Mouse (Mus musculus) forelimb bud, embryonic 11.5 days (tissue): ENCODE measurements around the gene Cks1b.

Source experiments
- DNase-seq: peaks from one replicate; pipeline ENCODE4 v3.0.0-alpha.2; 2012; ENCODE audit warnings: low read depth, low spot score

Cks1b gene

DNA sequence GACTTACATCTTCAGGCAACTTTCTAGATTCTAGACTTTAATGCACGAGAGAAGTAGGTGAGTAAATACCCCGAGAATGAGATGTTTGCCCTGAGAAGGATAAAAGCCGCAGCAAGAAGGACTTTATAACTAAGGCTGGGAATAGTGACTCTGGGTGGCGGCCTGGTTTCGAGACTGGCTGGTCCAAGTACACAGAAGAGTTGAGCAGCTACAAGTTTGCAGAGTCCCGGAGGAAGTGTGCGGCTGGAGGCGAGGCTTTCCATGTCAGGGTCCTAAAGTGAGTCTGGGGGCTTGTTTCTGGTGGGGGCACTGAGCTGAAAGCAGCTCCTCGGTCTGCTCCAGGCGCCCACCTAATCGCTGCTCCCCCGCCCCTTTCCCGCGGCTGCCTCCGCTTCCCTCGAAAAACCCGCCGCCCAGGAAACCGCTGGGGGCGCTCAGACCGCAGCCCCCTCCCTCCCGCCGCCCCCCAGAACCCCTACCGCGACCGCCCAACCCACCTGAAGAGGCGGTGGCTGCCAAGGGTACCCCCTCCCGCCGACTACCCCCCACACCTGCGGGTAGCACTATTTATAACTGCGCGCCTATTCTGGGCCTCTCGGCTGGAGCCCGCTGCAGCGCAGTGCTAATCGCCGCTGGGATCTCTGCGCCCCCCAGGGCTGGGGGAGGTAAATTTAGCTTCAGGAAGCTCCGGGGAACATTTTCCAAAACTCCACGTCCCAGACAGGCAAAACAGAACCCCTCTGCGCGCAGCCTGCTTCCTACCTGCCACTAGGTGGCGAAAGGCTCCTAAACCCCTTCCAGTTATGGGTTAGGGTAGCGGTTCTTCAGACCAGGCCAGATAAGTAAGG lies 22.2 kb downstream of the Cks1b start:
- DNase-seq, result peak; percentile 81

- no peak for DNase-seq
Measured at GRCm38 (mm10) chr3:89395419-89395805, 22.8 kb downstream of the Cks1b start.

DNA sequence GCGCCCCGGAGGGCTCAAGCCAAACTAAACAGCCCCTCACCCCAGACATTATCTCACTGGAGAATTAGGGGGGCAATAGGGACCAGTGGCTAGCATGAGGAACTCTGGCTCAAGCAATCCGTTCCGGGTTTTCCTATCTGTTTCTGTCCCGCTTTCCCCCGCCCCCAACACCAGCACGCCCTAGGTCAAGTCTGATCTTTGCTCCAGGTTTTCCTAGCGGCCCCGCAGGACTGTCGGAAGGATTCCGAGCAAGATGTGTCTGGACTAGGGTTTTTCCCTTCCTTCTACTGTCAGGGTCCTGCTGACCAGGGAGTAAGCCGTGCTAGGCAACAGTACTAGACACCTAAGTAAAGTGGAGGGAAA lies 23.3 kb downstream of the Cks1b start:
- DNase-seq, result peak; percentile 81

GRCm38 (mm10) chr3:89394006-89394893 lies 23.9 kb downstream of the Cks1b start, which contains the start of gene Zbtb7b:
Gene Zbtb7b (minus strand): TSS chr3:89394776.
- peak; percentile 49 for DNase-seq

GRCm38 (mm10) chr3:89393605-89394004 lies 24.6 kb downstream of the Cks1b start:
- peak; percentile 94 for DNase-seq

- no peak for DNase-seq
Measured at GRCm38 (mm10) chr3:89392871-89393311, 25.3 kb downstream of the Cks1b start.

DNA sequence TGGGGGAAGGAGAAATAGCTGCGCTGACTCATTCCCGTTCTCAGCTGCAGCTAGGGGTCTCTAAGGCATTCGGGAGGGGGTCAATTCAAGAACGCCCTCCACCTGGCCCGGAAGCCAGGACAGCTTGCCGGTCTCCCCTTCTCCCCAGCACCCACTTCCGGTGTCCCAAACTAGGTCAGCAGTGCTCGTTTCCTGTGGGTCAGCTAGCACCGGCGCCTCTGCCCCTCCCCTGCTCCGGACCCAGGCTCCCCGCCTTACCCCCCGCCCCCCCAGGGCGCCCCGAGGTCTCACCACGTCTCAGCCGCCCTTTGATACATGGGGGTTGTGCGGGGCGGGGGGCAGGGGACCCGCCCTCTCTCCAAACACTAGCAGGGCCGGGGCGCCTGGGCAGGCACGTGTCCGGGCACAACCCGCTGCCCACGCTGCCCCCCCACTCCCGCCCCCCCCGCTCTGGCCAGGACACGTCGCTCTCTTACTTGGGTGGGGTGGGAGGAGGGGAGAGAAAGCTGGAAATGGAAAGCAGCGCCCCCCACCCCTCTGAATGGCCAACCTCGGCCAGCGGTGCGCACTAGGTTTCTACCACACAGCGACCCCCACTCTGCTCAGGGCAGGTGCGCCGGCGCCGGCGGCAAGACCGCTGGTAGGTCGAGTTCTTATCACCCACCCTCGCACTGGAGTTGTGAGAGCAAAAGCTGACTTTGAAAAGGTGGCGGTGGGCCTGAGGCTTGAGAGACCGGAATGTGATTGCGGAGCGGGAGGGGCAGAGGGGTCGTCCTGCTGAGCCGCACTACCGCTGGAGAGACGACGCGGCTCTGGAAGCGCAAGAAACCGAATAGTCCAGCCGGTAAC lies 26.3 kb downstream of the Cks1b start:
- no peak for DNase-seq

DNA sequence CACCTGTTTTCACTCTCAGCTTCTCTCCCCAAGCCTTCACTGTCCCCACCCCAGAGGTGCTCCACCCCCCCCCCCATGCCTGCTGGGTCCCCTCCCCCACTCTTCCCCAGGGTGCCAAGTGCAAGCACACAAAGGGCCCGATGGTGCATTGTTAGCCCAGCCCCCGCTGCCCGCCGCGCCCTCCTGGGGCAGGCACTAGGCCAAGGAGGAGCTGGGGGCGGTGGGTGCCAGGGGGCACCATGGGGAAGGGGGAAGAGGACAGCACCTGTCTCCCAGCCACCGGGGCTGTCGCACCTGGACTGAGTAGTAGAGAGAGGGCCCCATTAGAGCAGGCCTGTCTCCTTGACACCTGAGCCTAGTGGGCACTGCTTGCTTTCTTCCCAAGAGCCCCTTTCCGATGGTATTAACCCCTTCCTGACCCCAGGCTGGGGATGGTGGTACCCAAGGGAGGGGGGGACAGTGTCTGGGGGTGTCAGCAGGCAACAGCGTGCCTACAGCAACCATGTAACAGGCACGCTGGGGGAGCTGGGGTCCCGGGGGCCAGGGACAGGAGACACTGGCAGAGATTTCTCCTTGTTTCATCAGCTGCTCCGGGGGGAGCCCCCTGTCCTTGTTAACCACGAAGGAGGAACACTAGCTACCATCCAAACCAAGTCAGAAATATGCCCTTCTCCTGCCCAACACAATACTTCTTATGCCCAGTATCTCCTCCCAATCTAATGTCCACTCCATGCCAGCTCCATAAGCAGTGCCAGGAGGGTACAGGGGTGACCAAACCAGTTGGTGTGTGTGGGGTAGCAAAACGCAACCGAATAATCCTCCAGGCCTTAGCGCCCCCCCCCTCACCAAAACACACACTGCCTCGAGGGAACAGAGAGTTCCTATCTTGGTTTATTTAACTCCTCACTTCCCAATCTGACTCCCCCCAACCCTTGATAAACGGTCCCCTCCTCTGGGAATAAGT lies 27.2 kb downstream of the Cks1b start:
- no peak for DNase-seq

DNA sequence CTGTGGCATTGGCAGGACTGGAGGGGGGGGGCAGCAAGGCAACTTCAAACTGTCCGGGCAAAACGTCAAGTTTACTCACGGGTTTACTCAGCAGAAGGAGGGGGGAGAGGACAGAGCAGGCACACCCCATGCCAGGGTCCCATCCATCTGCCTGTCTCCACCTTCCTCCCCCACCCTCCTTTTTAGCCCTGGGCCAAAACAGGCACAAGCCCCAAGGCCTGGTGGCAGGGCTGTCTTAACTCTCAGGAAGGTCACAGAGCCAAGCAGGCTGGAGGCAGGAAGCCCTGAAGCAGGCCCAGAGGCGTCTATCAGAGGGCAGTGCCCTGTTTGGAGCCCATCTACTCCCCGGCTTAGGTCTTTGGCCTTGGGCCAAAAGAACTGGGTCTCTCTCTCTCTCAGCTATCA lies 28.1 kb downstream of the Cks1b start:
- DNase-seq, result no peak

- no peak for DNase-seq
Measured at GRCm38 (mm10) chr3:89388901-89389740, 29.1 kb downstream of the Cks1b start.

DNA sequence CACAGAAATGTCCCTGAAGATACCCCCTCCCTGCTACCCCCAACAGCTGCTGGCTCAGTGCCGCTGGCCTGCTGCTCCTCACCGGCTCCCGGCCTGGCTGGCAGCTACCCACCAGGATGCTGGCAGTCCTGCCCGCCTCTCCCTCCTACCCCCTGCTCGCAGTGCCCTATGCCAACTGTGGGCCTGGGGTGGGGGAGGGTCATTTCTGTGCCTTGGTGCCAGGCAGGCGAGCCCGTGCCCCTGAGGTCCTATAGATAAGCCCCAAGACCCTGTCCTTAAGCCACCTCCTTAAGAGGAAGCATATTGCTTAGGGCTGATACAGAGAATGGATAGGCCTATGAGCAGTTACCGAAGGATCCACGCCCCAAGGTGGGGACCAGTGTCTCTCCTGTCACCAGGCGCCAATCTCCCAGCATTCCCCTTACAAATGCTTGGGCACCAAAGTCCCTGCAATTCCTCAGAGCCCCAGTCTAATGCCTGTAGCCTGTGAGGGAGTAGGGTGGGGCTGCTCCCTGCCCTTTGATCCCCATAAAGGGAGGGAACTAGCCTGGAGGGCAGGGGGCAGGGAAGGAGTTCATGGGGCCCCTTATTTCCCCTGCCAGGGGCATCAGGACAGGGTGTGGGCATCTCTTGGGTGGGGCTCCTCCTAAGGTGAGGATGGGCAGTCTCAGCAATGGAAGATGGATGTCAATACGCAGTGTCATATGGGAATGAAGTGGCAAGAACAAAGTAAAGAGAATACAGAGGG lies 29.9 kb downstream of the Cks1b start:
- DNase-seq, result no peak

DNA sequence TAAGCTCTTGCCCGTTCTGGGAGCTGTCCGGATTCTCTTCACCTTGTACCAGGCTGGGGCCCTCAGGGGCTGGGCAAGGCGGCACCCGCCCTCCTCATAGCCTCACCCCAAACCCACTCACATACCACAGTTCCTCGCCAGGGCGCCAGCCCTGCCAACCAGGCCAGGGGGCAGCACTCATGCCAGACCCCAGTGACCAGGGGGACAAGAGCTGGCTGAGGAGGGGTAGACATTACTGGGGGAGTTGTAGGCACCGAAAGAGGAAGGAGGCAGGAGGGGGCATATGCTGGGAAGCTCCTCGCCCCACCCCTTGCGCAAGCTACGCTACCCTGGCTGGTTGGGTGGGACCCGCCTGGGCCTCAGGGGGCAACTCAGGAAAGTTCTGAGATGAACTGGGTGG lies 30.6 kb downstream of the Cks1b start:
- no peak for DNase-seq

DNA sequence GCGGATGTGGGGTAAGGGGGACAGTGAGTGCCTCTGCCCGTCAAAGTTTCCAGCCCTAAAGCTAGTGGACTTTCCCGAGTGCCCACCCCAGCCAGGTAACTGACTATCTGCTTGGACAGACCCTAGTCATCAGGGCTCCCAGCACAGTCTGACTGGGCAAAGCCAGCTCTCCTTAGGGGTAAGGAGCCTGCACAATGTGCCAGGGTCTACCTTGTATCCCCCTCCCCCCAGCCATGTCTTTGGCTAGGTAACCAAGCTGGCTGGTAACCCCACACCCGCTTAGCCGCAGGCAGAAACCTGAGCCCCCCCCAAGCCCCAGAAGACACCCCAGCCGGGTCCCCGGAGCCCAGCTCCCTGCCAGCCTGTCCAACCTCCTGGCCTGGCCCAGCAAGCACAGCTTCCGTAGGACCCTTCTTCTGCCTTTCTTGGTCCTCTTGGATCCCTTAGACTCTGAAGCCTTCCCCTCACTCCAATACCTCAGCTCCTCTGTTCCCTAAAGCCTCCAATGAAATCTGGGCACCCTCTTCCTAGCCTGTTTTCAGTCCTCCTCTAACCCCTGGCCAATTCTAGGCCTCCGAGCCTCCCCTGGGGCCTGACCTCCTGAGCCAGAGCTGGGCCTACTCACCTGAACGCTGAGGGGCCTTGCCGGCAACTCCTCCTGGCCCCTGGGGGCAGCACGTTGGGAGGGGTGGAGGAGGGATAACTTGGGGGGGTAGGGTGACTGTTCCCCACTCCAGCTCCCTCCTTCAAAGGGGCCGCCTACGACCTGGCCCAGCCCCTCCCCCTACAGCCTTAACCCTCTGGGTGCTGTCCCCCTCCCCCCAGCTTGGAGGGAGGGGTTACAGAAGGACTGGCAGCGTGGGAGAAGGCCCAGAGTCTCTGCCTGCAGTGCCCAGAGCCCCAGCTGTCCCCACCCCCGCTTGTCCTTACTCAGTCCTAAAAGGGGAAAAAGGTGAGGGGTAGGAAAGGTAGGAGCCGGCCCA lies 31.5 kb downstream of the Cks1b start:
- DNase-seq, result no peak

DNA sequence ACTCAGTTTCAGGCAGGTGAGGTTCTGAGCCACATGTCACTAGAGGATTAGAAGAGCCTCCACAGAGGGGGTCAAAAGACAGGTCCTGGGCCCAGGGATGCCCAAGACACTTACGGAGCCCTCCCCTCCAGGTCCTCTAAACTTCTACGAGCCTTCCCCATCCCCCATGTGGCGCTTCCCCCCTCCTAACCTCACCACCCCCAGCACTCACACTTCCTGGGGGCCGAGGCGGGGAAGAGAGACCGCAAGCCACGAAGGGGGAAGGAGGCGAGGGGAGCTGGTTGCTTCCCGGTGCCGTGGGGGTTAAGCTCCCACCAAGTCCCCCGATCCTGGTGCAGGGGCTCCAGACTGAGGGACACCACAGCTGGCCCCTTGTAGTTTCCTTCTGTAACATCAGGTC lies 32.7 kb downstream of the Cks1b start:
- no peak for DNase-seq

DNA sequence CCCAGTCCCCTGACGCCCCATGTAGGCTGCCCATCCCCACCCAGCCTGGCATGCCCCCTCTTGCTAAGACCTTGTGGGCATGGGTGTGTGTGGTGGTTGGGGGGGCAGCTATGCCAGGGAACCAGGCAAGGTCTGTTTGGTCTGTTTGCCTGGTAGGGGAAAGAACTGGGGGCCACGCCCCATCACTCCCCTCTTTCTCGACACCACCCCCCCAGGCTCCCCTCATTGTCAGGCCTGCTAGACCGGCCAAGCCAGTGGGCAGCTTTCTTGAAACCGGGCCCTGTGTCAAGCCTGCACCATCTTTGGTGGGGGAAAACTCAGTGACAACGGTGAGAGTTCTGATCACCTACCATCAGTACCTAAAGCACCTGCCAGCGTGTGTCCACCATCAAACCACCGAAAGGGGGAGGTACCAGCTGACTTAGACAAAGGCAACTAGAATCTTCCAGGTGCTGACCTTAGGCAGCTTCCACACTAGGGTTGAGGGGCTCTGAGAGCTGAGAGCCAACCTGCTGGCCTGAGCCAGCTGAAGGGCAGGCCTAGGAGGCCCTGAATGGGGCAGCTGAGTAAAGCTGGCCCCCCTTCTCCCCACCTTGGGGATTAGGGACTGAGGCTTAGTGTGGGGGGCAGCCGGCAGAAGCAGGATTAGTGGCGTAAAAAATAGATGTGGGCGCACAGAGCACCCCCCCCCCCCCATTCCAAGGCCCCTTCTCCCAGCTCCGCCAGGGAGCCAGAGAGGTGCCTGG lies 33.7 kb downstream of the Cks1b start:
- DNase-seq, result no peak

- DNase-seq, result no peak
Measured at GRCm38 (mm10) chr3:89383651-89384255, 34.4 kb downstream of the Cks1b start.

DNA sequence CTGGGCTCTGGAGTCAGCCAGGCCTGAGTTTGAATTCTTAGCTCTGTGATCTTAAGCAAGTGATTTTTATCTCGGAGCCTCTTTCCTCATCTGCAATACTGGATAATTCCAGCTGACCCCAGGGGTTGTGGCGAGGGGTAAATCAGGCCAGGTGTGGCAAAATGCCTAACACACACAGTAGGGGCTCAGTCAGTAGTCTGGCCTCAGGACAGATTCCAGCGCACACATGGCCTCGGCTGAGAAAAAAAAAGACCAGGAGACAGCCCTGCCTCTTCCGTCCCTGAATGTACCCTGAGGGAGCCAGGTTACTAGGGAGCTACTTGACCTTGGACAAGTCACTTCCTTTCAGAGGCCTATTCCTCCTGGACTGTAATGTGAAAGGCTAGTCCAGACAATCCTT lies 35.2 kb downstream of the Cks1b start:
- DNase-seq, result no peak
